Mouse (Mus musculus): ENCODE results near the gene Crybg1. TPM values are rescaled to one million over a fixed set of nuclear protein-coding genes. Genes with fewer than 3 reads are reported as not detected.

Crybg1 gene
- polyA plus RNA-seq, 1 experiment from 2014 or later: 0.31 TPM

GRCm38 (mm10) chr10:43998503-43999082, 150.1 kb downstream of the Crybg1 start:
- Histone ChIP-seq H3K9ac (ENCODE audit: low read depth, low read length) (no peak overlapping the region), H3K27me3 (ENCODE audit: control insufficient read depth, insufficient read depth, low read length) (peaks cover 13% of the 10 kb centered on the region), H3K9me3 (ENCODE audit: control insufficient read depth, low read length) (no peaks in the 10 kb centered on the region), H3K4me1 (replicated peaks; ENCODE audit: control insufficient read depth, insufficient read depth, low read length) (0 out of 2 replicates have a peak, but pooled peaks cover 3% of the 10 kb centered on the region), H3K4me2 (replicated peaks; ENCODE audit: low read depth, low read length) (no peak overlapping the region), H3K36me3 (ENCODE audit: control insufficient read depth, insufficient read depth, low read length) (no peaks in the 10 kb centered on the region), H3K4me3 (ENCODE audit: low read depth, low read length) (no peak overlapping the region), H3K27ac (ENCODE audit: low read depth, low read length) (no peak overlapping the region)
- ATAC-seq (ENCODE audit: low FRiP score) (no peak), DNase-seq (ENCODE audit: low spot score) (no peak)
- 84% methylated on average over 8 of the region's 8 CpGs for WGBS

- Histone ChIP-seq H3K4me2 (replicated peaks; ENCODE audit: low read depth, low read length) (no peak overlapping the region), H3K36me3 (ENCODE audit: control insufficient read depth, insufficient read depth, low read length) (no peaks in the 10 kb centered on the region), H3K27ac (ENCODE audit: low read depth, low read length) (no peak overlapping the region), H3K9me3 (ENCODE audit: control insufficient read depth, low read length) (no peaks in the 10 kb centered on the region), H3K27me3 (ENCODE audit: control insufficient read depth, insufficient read depth, low read length) (peaks cover 8% of the 10 kb centered on the region; the same call in 1 of the 2 replicates), H3K9ac (ENCODE audit: low read depth, low read length) (no peak overlapping the region), H3K4me3 (ENCODE audit: low read depth, low read length) (no peak overlapping the region), H3K4me1 (replicated peaks; ENCODE audit: control insufficient read depth, insufficient read depth, low read length) (no peaks in the 10 kb centered on the region)
- 65% methylated on average over 9 of the region's 9 CpGs for WGBS
- DNase-seq (ENCODE audit: low spot score) (no peak), ATAC-seq (ENCODE audit: low FRiP score) (no peak)
Observed at GRCm38 (mm10) chr10:43998023-43998422, 150.6 kb downstream of the Crybg1 start.

- H3K9me3 ChIP-seq (ENCODE audit: control insufficient read depth, low read length): no peaks in the 10 kb centered on the region
- H3K27ac ChIP-seq (ENCODE audit: low read depth, low read length): no peak overlapping the region
- ATAC-seq (ENCODE audit: low FRiP score) (no peak), DNase-seq (ENCODE audit: low spot score) (no peak)
- no peaks in the 10 kb centered on the region for H3K36me3 ChIP-seq (ENCODE audit: control insufficient read depth, insufficient read depth, low read length)
- H3K4me1 ChIP-seq (replicated peaks; ENCODE audit: control insufficient read depth, insufficient read depth, low read length): no peaks in the 10 kb centered on the region
- H3K4me3 ChIP-seq (ENCODE audit: low read depth, low read length): no peak overlapping the region
- no peak overlapping the region for H3K4me2 ChIP-seq (replicated peaks; ENCODE audit: low read depth, low read length)
- no peak overlapping the region for H3K9ac ChIP-seq (ENCODE audit: low read depth, low read length)
- peaks cover under 1% of the 10 kb centered on the region; the same call in 1 of the 2 replicates for H3K27me3 ChIP-seq (ENCODE audit: control insufficient read depth, insufficient read depth, low read length)
- WGBS: 82% methylated on average over 10 of the region's 10 CpGs
Observed at GRCm38 (mm10) chr10:43997276-43997675, 151.4 kb downstream of the Crybg1 start.

GRCm38 (mm10) chr10:43995858-43996650, 152.6 kb downstream of the Crybg1 start:
- Histone ChIP-seq H3K4me1 (replicated peaks; ENCODE audit: control insufficient read depth, insufficient read depth, low read length) (no peaks in the 10 kb centered on the region), H3K27ac (ENCODE audit: low read depth, low read length) (no peak overlapping the region), H3K4me3 (ENCODE audit: low read depth, low read length) (no peak overlapping the region), H3K9me3 (ENCODE audit: control insufficient read depth, low read length) (no peaks in the 10 kb centered on the region), H3K9ac (ENCODE audit: low read depth, low read length) (no peak overlapping the region), H3K36me3 (ENCODE audit: control insufficient read depth, insufficient read depth, low read length) (no peaks in the 10 kb centered on the region), H3K27me3 (ENCODE audit: control insufficient read depth, insufficient read depth, low read length) (no peaks in the 10 kb centered on the region), H3K4me2 (replicated peaks; ENCODE audit: low read depth, low read length) (no peak overlapping the region)
- ATAC-seq (ENCODE audit: low FRiP score) (no peak), DNase-seq (ENCODE audit: low spot score) (no peak)
- 77% methylated on average over 10 of the region's 10 CpGs for WGBS

GRCm38 (mm10) chr10:43993198-43993597, 155.5 kb downstream of the Crybg1 start:
- no peak for DNase-seq (ENCODE audit: low spot score)
- WGBS: 24% methylated on average over 6 of the region's 6 CpGs
- ATAC-seq (ENCODE audit: low FRiP score): no peak
- Histone ChIP-seq H3K4me1 (replicated peaks; ENCODE audit: control insufficient read depth, insufficient read depth, low read length) (no peaks in the 10 kb centered on the region), H3K27me3 (ENCODE audit: control insufficient read depth, insufficient read depth, low read length) (no peaks in the 10 kb centered on the region), H3K9ac (ENCODE audit: low read depth, low read length) (no peak overlapping the region), H3K4me2 (replicated peaks; ENCODE audit: low read depth, low read length) (no peak overlapping the region), H3K27ac (ENCODE audit: low read depth, low read length) (no peak overlapping the region), H3K4me3 (ENCODE audit: low read depth, low read length) (no peak overlapping the region), H3K36me3 (ENCODE audit: control insufficient read depth, insufficient read depth, low read length) (no peaks in the 10 kb centered on the region), H3K9me3 (ENCODE audit: control insufficient read depth, low read length) (no peaks in the 10 kb centered on the region)

- Histone ChIP-seq H3K4me3 (ENCODE audit: low read depth, low read length) (no peak overlapping the region), H3K9me3 (ENCODE audit: control insufficient read depth, low read length) (no peaks in the 10 kb centered on the region), H3K9ac (ENCODE audit: low read depth, low read length) (no peak overlapping the region), H3K4me1 (replicated peaks; ENCODE audit: control insufficient read depth, insufficient read depth, low read length) (no peaks in the 10 kb centered on the region), H3K27me3 (ENCODE audit: control insufficient read depth, insufficient read depth, low read length) (no peaks in the 10 kb centered on the region), H3K4me2 (replicated peaks; ENCODE audit: low read depth, low read length) (no peak overlapping the region), H3K27ac (ENCODE audit: low read depth, low read length) (no peak overlapping the region), H3K36me3 (ENCODE audit: control insufficient read depth, insufficient read depth, low read length) (no peaks in the 10 kb centered on the region)
- no peak for DNase-seq (ENCODE audit: low spot score)
- ATAC-seq (ENCODE audit: low FRiP score): no peak
- 75% methylated on average over 5 of the region's 5 CpGs for WGBS
Observed at GRCm38 (mm10) chr10:43992506-43992905, 156.1 kb downstream of the Crybg1 start.

- Histone ChIP-seq H3K9ac (ENCODE audit: low read depth, low read length) (no peak overlapping the region), H3K27ac (ENCODE audit: low read depth, low read length) (no peak overlapping the region), H3K27me3 (ENCODE audit: control insufficient read depth, insufficient read depth, low read length) (no peaks in the 10 kb centered on the region), H3K4me2 (replicated peaks; ENCODE audit: low read depth, low read length) (no peak overlapping the region), H3K36me3 (ENCODE audit: control insufficient read depth, insufficient read depth, low read length) (no peaks in the 10 kb centered on the region), H3K4me1 (replicated peaks; ENCODE audit: control insufficient read depth, insufficient read depth, low read length) (no peaks in the 10 kb centered on the region), H3K9me3 (ENCODE audit: control insufficient read depth, low read length) (no peaks in the 10 kb centered on the region), H3K4me3 (ENCODE audit: low read depth, low read length) (no peak overlapping the region)
- ATAC-seq (ENCODE audit: low FRiP score): no peak
- 95% methylated on average over 5 of the region's 5 CpGs for WGBS
- DNase-seq (ENCODE audit: low spot score): no peak
Observed at GRCm38 (mm10) chr10:43991268-43991667, 157.4 kb downstream of the Crybg1 start.

GRCm38 (mm10) chr10:43983866-43984265, 164.8 kb downstream of the Crybg1 start:
- whole genome bisulfite sequencing: 89% methylated on average over 2 of the region's 2 CpGs
- Histone ChIP-seq H3K27ac (ENCODE audit: low read depth, low read length) (no peak overlapping the region), H3K4me1 (replicated peaks; ENCODE audit: control insufficient read depth, insufficient read depth, low read length) (no peaks in the 10 kb centered on the region), H3K4me3 (ENCODE audit: low read depth, low read length) (no peak overlapping the region), H3K9me3 (ENCODE audit: control insufficient read depth, low read length) (no peaks in the 10 kb centered on the region), H3K27me3 (ENCODE audit: control insufficient read depth, insufficient read depth, low read length) (no peaks in the 10 kb centered on the region), H3K36me3 (ENCODE audit: control insufficient read depth, insufficient read depth, low read length) (no peaks in the 10 kb centered on the region), H3K4me2 (replicated peaks; ENCODE audit: low read depth, low read length) (no peak overlapping the region), H3K9ac (ENCODE audit: low read depth, low read length) (no peak overlapping the region)
- no peak for ATAC-seq (ENCODE audit: low FRiP score)
- no peak for DNase-seq (ENCODE audit: low spot score)

- 88% methylated on average over 5 of the region's 5 CpGs for WGBS
- Histone ChIP-seq H3K9me3 (ENCODE audit: control insufficient read depth, low read length) (no peaks in the 10 kb centered on the region), H3K4me3 (ENCODE audit: low read depth, low read length) (no peak overlapping the region), H3K4me2 (replicated peaks; ENCODE audit: low read depth, low read length) (no peak overlapping the region), H3K27ac (ENCODE audit: low read depth, low read length) (no peak overlapping the region), H3K36me3 (ENCODE audit: control insufficient read depth, insufficient read depth, low read length) (no peaks in the 10 kb centered on the region), H3K9ac (ENCODE audit: low read depth, low read length) (no peak overlapping the region), H3K4me1 (replicated peaks; ENCODE audit: control insufficient read depth, insufficient read depth, low read length) (no peaks in the 10 kb centered on the region), H3K27me3 (ENCODE audit: control insufficient read depth, insufficient read depth, low read length) (no peaks in the 10 kb centered on the region)
- DNase-seq (ENCODE audit: low spot score) (no peak), ATAC-seq (ENCODE audit: low FRiP score) (no peak)
Observed at GRCm38 (mm10) chr10:43983241-43983640, 165.4 kb downstream of the Crybg1 start.

All from hindbrain, embryonic 11.5 days (tissue).